Mouse (Mus musculus) neural tube, embryonic 15.5 days (tissue): Measurements from ENCODE around the gene Gm20219. TPM values are rescaled to one million over a fixed set of nuclear protein-coding genes. Genes with fewer than 3 reads are reported as not detected.

Experiments
- ATAC-seq: fragments of 200-750 bp; cut with Nextera tagmentation; 2 replicates; pipeline ENCODE4 v1.8.0; 2017; ENCODE audit warnings: mild to moderate bottlenecking, moderate TSS enrichment, moderate library complexity; ENCODE audit not compliant: low FRiP score
- H3K27ac ChIP-seq: fragments of 300-500 bp; sonication (generic); replicated peaks from 2 replicates; pipeline ENCODE4 v1.5.1; 2015; ENCODE audit warnings: mild to moderate bottlenecking, inconsistent platforms
- H3K27me3 ChIP-seq: fragments of 300-500 bp; sonication (generic); replicated peaks from 2 replicates; pipeline ENCODE4 v1.6.1; 2015; ENCODE audit warnings: inconsistent platforms
- H3K36me3 ChIP-seq: fragments of 300-500 bp; sonication (generic); 2 replicates; pipeline ENCODE4 v1.6.1; 2015; ENCODE audit warnings: inconsistent platforms
- H3K4me1 ChIP-seq: fragments of 300-500 bp; sonication (generic); 2 replicates; pipeline ENCODE4 v1.6.1; 2015; ENCODE audit warnings: inconsistent platforms
- H3K4me2 ChIP-seq: fragments of 300-500 bp; sonication (generic); 2 replicates; pipeline ENCODE4 v1.6.1; 2015; ENCODE audit warnings: inconsistent platforms, mild to moderate bottlenecking, moderate library complexity
- H3K4me3 ChIP-seq: fragments of 300-500 bp; sonication (generic); replicated peaks from 2 replicates; pipeline ENCODE4 v1.5.1; 2015; ENCODE audit warnings: mild to moderate bottlenecking, inconsistent platforms
- H3K9ac ChIP-seq: fragments of 300-500 bp; sonication (generic); replicated peaks from 2 replicates; pipeline ENCODE4 v1.6.1; 2015; ENCODE audit warnings: mild to moderate bottlenecking, inconsistent platforms
- H3K9me3 ChIP-seq: fragments of 300-500 bp; sonication (generic); replicated peaks from 2 replicates; pipeline ENCODE4 v1.6.1; 2016; ENCODE audit warnings: inconsistent platforms
- WGBS: fragments of 180-500 bp; shearing (Covaris S2); methylation state at CpG from one replicate; pipeline ENCODE4 v1.1.7; 2015; ENCODE audit warnings: mixed read lengths; 5-methylcytosine and 5-hydroxymethylcytosine counted together
- polyA plus RNA-seq: library from polyadenylated mRNA; unstranded; fragments of >200 nt; fragmentation: Nextera tagmentation; extraction: Ambion mirVana; gene quantifications from 2 replicates; pipeline ENCODE4 v1.2.1, GENCODE M21; 2015

Gm20219 gene
- polyA plus RNA-seq, 1 experiment from 2014 or later = 0.95 TPM

DNA sequence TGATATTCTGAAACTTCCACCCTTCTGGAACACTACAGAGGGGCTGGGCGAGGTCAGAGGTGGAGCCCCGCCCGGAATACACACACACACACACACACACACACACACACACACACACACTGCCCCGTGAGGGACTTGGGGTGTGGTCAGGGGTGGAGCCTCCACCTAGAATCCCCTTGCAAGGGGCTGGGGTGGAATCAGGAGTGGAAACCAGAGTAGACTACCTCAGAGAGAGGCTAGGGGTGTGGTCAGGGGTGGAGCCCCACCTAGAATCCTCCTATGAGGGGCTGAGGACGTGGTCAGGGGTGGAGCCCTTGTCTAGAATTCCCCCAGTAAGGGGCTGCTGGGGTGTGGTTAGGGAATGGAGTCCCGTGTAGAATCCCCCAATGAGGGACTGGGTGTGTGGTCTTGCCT is 13.6 kb downstream of the Gm20219 start:
- H3K4me1 ChIP-seq = peaks cover 27% of the 10 kb centered on the region
- H3K9ac ChIP-seq = no peak overlapping the region
- no peak overlapping the region for H3K27ac ChIP-seq
- WGBS = 45% methylated on average over 6 of the region's 6 CpGs
- no peak overlapping the region for H3K4me3 ChIP-seq
- no peak for ATAC-seq
- H3K4me2 ChIP-seq = no peak overlapping the region
- H3K9me3 ChIP-seq = no peaks in the 10 kb centered on the region
- no peaks in the 10 kb centered on the region for H3K36me3 ChIP-seq
- H3K27me3 ChIP-seq = no peaks in the 10 kb centered on the region

DNA sequence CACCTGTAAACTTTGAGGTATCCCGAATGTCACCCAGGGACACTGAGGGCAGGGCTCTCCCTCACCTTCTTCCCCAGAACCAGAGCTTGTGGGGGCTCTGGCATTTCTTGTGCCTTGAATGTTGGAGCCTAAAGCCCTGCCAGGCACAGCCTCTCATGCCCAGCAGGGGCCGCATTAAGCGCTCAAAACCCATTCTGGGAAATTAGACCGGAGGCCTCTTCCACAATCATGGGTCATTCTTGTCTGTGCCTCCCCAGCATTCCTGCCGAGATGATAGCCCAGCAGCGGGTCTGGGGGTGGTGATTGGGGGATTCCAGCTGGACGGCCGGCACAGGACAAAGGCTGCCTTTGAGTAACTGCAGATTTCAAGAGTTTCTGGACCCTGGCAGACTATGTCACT is 16.3 kb downstream of the Gm20219 start:
- WGBS = 10% methylated on average over 8 of the region's 8 CpGs
- Histone ChIP-seq H3K27ac (peak overlapping the region; percentile 33; the same call in 1 of the 2 replicates), H3K9me3 (no peaks in the 10 kb centered on the region), H3K4me2 (no peak overlapping the region), H3K9ac (no peak overlapping the region), H3K4me3 (no peak overlapping the region), H3K36me3 (no peaks in the 10 kb centered on the region), H3K4me1 (peaks cover 27% of the 10 kb centered on the region), H3K27me3 (no peaks in the 10 kb centered on the region)
- ATAC-seq = peak; percentile 15; the same call in 1 of the 2 replicates

DNA sequence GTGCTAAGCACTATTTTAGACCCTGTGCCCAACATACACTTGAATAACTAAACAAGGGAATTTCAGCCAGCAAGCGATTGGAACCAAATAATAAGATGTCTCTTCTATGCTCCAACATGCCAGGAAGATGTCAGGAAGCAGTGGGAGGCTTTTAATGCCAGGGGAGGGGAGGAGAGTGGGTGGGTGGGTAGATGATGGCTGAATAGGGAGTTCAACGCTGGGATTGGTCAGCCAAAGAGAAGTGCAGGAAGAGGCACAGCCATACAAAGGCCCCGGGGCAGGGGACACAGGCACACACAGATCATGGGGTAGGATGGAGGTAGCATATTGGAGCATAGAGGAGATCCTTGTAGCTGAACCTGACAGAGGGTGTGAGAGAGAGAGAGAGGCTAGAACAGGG is 17.3 kb downstream of the Gm20219 start:
- Histone ChIP-seq H3K27ac (peak overlapping the region; percentile 74), H3K4me1 (peaks cover 17% of the 10 kb centered on the region; the same call in 1 of the 2 replicates), H3K36me3 (no peaks in the 10 kb centered on the region), H3K4me3 (no peak overlapping the region), H3K27me3 (no peaks in the 10 kb centered on the region), H3K9me3 (0 out of 2 replicates have a peak, but pooled peaks cover 2% of the 10 kb centered on the region), H3K4me2 (no peak overlapping the region), H3K9ac (no peak overlapping the region)
- 39% methylated on average over 3 of the region's 3 CpGs for WGBS
- no peak for ATAC-seq

DNA sequence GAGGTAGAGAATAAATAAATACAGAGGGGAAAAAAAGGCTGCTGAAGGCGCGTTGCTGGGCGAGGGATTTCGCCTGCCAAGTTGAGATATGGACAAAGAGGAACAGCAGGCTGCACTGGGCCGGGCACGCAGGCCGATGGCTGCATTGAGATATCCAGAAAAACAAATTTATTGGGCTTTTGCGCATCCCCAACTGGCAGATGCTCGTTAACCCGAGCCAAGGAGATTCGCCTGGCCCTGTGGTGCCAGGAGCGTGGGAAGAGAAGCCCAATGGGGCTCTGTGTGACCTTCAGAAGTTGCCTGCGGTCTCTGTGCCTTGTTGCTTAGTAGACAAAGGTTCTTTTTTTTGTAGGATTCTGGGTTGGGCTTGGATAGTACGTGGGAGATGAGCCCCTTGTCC is 18.0 kb downstream of the Gm20219 start:
- H3K4me2 ChIP-seq = no peak overlapping the region
- 0 out of 2 replicates have a peak overlapping the region, but pooled peaks have one; percentile 10 for H3K9ac ChIP-seq
- H3K27me3 ChIP-seq = no peaks in the 10 kb centered on the region
- no peaks in the 10 kb centered on the region for H3K36me3 ChIP-seq
- 0 out of 2 replicates have a peak, but pooled peaks cover 2% of the 10 kb centered on the region for H3K9me3 ChIP-seq
- no peak overlapping the region for H3K4me3 ChIP-seq
- H3K4me1 ChIP-seq = peaks cover 17% of the 10 kb centered on the region; the same call in 1 of the 2 replicates
- H3K27ac ChIP-seq = peak overlapping the region; percentile 74
- WGBS = 26% methylated on average over 14 of the region's 14 CpGs
- peak; percentile 49; the same call in 1 of the 2 replicates for ATAC-seq

DNA sequence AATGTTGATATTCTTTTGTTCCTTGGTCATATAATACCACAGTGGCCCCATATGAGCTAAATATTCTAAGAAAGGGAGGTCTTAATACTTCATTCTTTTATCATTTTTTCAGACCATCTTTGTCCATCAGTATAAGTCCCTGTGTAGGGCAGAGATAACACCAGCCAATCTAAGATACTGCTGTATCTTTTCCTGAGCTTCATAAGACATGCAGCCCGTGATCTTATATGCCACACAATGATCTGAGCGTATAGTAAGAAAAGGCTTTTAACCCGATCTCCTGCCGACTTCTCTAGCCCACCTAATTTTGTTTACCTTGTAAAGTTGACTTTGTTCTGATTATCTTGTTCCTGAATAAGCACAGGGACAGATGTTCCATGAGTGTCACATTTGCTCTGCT is 29.2 kb downstream of the Gm20219 start:
- no peak for ATAC-seq
- 80% methylated on average over 4 of the region's 4 CpGs for whole genome bisulfite sequencing
- Histone ChIP-seq H3K27me3 (no peaks in the 10 kb centered on the region), H3K4me1 (no peaks in the 10 kb centered on the region), H3K4me2 (no peak overlapping the region), H3K4me3 (no peak overlapping the region), H3K9ac (no peak overlapping the region), H3K27ac (no peak overlapping the region), H3K36me3 (no peaks in the 10 kb centered on the region), H3K9me3 (no peaks in the 10 kb centered on the region)

DNA sequence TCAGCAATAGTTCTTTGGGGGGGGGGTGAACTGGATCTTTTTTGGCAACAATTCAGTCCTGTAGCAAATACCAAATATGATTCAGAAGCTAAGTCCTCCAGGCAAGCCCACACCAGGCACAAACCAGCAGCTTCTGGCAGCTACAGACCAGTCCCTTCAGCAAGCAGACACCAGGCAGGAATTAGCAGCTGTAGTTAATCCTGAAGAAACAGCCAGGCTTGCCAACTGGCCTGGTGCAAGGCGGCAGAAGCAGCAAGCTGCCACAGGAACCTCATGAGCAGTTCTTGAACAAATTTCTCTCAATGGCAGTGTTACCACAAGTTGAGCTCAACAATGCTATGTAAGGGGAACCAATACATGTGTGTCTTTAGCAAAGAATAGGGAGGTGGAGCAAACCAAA is 31.4 kb downstream of the Gm20219 start:
- 67% methylated on average over 1 of the region's 1 CpGs for WGBS
- H3K4me1 ChIP-seq = no peaks in the 10 kb centered on the region
- no peaks in the 10 kb centered on the region for H3K9me3 ChIP-seq
- H3K27ac ChIP-seq = no peak overlapping the region
- H3K36me3 ChIP-seq = no peaks in the 10 kb centered on the region
- H3K9ac ChIP-seq = no peak overlapping the region
- H3K4me2 ChIP-seq = no peak overlapping the region
- H3K27me3 ChIP-seq = no peaks in the 10 kb centered on the region
- no peak for ATAC-seq
- H3K4me3 ChIP-seq = no peak overlapping the region

DNA sequence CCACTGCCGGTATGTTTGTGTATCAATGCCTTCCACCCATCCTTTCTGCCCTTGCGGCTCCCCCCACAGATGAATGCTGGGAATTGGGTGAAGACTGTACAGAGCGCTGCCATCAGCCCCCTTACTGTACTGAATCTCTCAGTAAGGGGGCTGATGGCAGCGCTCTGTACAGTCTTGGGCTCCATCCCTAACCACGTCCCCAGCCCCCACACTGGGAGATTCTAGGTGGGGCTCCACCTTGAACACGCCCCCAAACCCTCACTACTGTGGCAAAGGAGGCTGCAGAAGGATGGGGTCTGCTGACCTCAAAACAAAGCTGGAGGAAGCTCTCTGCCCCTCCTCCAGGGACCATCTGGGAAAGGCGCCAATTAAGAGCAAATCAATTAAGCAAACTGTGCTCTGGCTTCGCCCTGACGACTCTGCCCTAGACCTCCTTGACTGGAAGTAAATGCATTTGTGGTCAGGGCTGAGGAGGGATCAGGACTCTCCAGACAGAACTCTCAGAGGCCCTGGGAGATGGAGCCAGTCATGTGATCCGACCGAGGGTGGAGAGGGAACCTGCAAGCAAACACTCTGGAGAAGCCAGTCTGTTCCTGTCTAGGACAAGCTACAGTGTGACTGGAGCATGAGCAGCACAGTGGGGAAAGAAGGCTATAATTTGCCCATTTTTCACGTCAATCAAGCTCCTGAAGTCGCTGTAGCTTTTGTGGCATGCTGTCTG is 38.3 kb downstream of the Gm20219 start:
- Histone ChIP-seq H3K27ac (peak overlapping the region; percentile 46), H3K4me3 (no peak overlapping the region), H3K36me3 (no peaks in the 10 kb centered on the region), H3K9ac (no peak overlapping the region), H3K27me3 (peaks cover 23% of the 10 kb centered on the region), H3K9me3 (no peaks in the 10 kb centered on the region), H3K4me1 (peaks cover 25% of the 10 kb centered on the region), H3K4me2 (peak overlapping the region; percentile 13)
- 9% methylated on average over 13 of the region's 13 CpGs for WGBS
- peak; percentile 62 for ATAC-seq

DNA sequence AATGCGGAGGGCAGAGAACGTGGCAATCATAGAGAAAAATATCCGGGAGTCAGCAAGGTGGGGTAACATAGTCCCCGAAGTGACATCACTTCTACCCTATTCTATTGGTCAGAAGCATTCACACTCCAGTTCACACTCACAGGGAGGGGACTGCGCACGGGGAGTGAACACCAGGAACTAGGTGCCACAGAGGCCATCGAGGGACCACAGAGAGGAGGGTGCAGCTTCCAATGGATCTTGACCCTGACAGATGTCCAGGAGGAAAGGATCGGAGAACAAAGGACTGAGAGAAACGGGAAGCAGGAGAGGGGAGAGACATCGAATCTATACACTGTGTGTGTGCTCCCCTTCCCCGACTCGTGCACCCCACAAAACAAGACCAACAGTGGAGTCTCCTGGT is 39.3 kb downstream of the Gm20219 start:
- Histone ChIP-seq H3K4me3 (no peak overlapping the region), H3K27me3 (peaks cover 33% of the 10 kb centered on the region), H3K9me3 (no peaks in the 10 kb centered on the region), H3K27ac (no peak overlapping the region), H3K9ac (no peak overlapping the region), H3K4me1 (peaks cover 34% of the 10 kb centered on the region), H3K4me2 (no peak overlapping the region), H3K36me3 (no peaks in the 10 kb centered on the region)
- ATAC-seq = no peak
- 49% methylated on average over 12 of the region's 12 CpGs for WGBS

DNA sequence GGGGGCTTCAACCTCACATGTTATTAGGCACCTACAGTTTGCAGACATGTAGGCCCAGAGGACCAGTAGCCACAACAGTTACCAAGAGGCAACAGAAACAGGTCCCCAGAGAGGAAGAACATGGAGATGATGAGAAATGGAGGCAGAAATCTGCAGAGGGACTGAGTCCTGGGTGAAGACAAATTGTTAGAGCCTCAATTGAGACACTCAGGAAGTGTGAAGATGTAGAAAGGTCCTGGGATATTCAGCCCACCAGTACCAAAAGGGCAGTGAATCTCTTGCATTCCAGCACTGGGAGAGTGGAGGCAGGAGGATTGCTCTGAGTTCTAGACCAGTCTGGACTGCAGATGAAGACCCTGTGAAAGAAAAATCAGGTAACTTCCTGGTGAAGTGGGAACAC is 39.9 kb downstream of the Gm20219 start:
- Histone ChIP-seq H3K4me2 (no peak overlapping the region), H3K4me3 (no peak overlapping the region), H3K4me1 (peaks cover 39% of the 10 kb centered on the region), H3K27me3 (peaks cover 34% of the 10 kb centered on the region), H3K9ac (no peak overlapping the region), H3K36me3 (no peaks in the 10 kb centered on the region), H3K9me3 (no peaks in the 10 kb centered on the region), H3K27ac (no peak overlapping the region)
- no peak for ATAC-seq

DNA sequence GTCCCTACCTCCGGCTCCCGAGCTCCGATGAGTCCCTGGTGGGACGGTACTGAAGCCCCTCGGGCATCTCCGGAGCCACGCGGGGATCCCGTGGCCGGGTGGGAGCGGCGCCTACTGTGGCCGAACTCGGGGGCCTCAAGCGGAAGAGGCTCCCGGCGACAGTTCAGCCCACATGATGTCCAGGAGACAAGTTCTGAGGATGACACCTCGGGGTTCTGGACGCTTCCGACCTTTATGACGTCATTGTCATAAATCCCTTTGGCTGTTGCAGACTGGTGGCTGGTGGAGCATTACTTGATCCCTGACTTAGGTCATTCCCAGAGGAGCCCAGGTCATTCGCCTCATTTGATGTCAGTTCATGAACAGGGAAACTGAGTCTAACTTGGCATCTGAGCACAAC is 41.9 kb downstream of the Gm20219 start, which contains the start of gene Znrf4:
Znrf4 (minus strand) TSS at position 122 of the 400 bp plus-strand sequence.
- no peaks in the 10 kb centered on the region for H3K36me3 ChIP-seq
- no peak within 1 kb of the TSS for H3K9ac ChIP-seq
- peak within 1 kb of the TSS; percentile 26 for H3K4me3 ChIP-seq
- no peak for ATAC-seq
- H3K9me3 ChIP-seq = no peaks in the 10 kb centered on the region
- H3K27ac ChIP-seq = no peak within 1 kb of the TSS
- peaks cover 49% of the 10 kb centered on the region for H3K4me1 ChIP-seq
- peaks cover 34% of the 10 kb centered on the region for H3K27me3 ChIP-seq
- WGBS = 62% methylated on average over 22 of the region's 22 CpGs
- peak within 1 kb of the TSS; percentile 51 for H3K4me2 ChIP-seq

DNA sequence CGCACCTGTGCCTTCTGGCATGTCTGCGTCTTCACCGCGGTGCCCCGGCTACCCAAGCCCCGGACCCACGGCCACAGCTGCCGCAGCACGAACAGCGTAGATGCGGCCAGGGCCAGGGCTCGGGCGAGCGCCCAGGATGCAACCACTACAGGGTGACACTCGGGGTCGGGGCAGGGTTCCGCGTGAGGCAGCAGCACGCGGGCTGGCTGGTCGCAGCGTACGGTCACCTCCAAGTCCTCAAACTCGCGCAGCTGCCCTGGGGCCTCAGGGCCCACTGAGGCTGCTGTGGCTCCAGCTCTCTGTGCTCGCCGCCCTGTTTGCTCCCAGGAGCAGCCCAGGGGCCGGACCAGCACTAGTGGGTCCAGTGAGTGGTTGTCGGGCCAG is 42.5 kb downstream of the Gm20219 start:
- Histone ChIP-seq H3K27ac (no peak overlapping the region), H3K9me3 (no peaks in the 10 kb centered on the region), H3K9ac (no peak overlapping the region), H3K4me3 (peak overlapping the region; percentile 26), H3K27me3 (peaks cover 34% of the 10 kb centered on the region), H3K36me3 (no peaks in the 10 kb centered on the region), H3K4me2 (peak overlapping the region; percentile 51), H3K4me1 (peaks cover 53% of the 10 kb centered on the region)
- WGBS = 27% methylated on average over 25 of the region's 29 CpGs
- ATAC-seq = no peak

DNA sequence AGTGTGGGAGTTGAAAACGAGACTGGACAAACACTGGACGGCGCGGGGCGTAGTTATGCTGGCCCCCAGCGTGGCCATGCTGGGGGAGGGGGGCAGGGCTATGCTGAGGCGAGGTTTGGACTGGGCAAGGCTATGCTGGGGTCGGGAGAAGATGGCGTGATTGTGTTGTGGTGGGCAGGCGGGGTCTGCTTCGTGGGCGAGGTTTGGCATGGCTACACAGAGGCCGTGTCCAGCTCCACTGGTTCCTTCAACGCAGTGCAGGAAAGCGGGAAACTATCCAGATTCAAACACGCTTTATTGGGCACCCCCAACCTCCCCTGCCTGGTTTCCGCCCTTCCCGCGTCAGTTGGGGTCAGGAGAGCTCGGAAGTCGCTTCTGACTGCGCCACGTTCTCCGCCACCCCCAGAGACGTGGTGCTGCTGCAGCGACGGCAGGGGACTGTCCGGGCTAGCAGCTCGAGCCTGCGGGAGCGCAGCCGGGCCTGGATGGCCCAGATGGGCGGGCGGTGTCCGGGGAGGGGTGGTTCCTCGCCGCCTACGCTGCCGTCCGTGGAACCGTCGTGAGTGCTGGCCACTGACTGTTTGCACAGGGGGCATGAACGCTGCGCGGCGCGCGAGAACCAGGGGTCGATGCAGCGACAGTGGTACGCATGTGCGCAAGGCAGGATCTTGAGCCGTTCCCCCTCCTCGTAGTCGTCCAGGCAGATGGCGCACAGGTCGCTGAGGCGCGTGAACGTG is 43.0 kb downstream of the Gm20219 start:
- H3K4me1 ChIP-seq = peaks cover 56% of the 10 kb centered on the region
- peaks cover 34% of the 10 kb centered on the region for H3K27me3 ChIP-seq
- 8% methylated on average over 56 of the region's 60 CpGs for WGBS
- peak overlapping the region; percentile 51 for H3K4me2 ChIP-seq
- H3K9ac ChIP-seq = no peak overlapping the region
- peak overlapping the region; percentile 26 for H3K4me3 ChIP-seq
- no peaks in the 10 kb centered on the region for H3K36me3 ChIP-seq
- H3K27ac ChIP-seq = 0 out of 2 replicates have a peak overlapping the region, but pooled peaks have one; percentile 9
- no peak for ATAC-seq
- H3K9me3 ChIP-seq = no peaks in the 10 kb centered on the region
